Mouse (Mus musculus) myocyte (in vitro differentiated cells): ENCODE results near the gene 5330417H12Rik.

ENCODE experiments used
- CEBPB ChIP-seq: IDR thresholded peaks from 2 replicates; pipeline ENCODE4 v1.6.1; 2011; ENCODE audit warnings: mild to moderate bottlenecking, moderate library complexity; ENCODE audit not compliant: poor library complexity, insufficient read depth, severe bottlenecking
- E2F4 ChIP-seq: IDR thresholded peaks from one replicate; pipeline ENCODE4 v1.6.1; 2011; ENCODE audit warnings: mild to moderate bottlenecking, control low read depth, moderate library complexity; ENCODE audit not compliant: insufficient read depth
- MAX ChIP-seq: IDR thresholded peaks from one replicate; pipeline ENCODE4 v1.6.1; 2011; ENCODE audit warnings: low read depth, mild to moderate bottlenecking, control low read depth
- POLR2A ChIP-seq: IDR thresholded peaks from one replicate; pipeline ENCODE4 v1.6.1; 2011; ENCODE audit warnings: low read depth, mild to moderate bottlenecking, control low read depth, moderate library complexity; ENCODE audit not compliant: insufficient read length
- POLR2AphosphoS2 ChIP-seq: IDR thresholded peaks from one replicate; pipeline ENCODE4 v1.6.1; 2011; ENCODE audit warnings: low read depth, control low read depth; ENCODE audit not compliant: insufficient read length
- SRF ChIP-seq: IDR thresholded peaks from one replicate; pipeline ENCODE4 v1.6.1; 2011; ENCODE audit warnings: low read depth; ENCODE audit not compliant: control insufficient read depth, insufficient read length

- no peak for TF ChIP-seq POLR2AphosphoS2
- TF ChIP-seq CEBPB = no peak
- no peak for TF ChIP-seq POLR2A
- TF ChIP-seq SRF = no peak
- no peak for TF ChIP-seq E2F4
- no peak for TF ChIP-seq MAX
Observed at GRCm38 (mm10) chr7:107618028-107618992, 6.7 kb downstream of the 5330417H12Rik start.
